Mouse (Mus musculus) right cerebral cortex, postnatal 36 days (tissue): ENCODE results near the gene Gm5169.
"Not testable (repeated sequence)": the region's sequence is repeated elsewhere in the genome, so short reads cannot be mapped to it uniquely, and the experiment has no call there.

Source experiments
- DNase-seq, 2 experiments: peaks; one replicate each; pipeline ENCODE4 v3.0.0; 2022; ENCODE audit warnings: low spot score in 2 of 2, mixed read lengths in 1 of 2

Gene Gm5169

GRCm38 (mm10) chrX:25301355-25301754 is at the start of gene Gm5169:
Gene Gm5169 (minus strand): TSS chrX:25301455.
- not testable (repeated sequence) for DNase-seq

- DNase-seq, result not testable (repeated sequence)
Observed at GRCm38 (mm10) chrX:25347424-25347823, 46.2 kb upstream of the Gm5169 start.
